Mouse (Mus musculus) activated CD4-positive, CD25-positive, alpha-beta regulatory T cell, adult 4 months (primary cell): ENCODE results near the gene Tes. TPM values are rescaled to one million over a fixed set of nuclear protein-coding genes. Genes with fewer than 3 reads are reported as not detected.

ENCODE experiments used
- polyA plus RNA-seq, 2 experiments: library from polyadenylated mRNA; unstranded; fragments of 100-300 nt; shearing (Covaris generic); gene quantifications; one replicate each; pipeline ENCODE4 v1.2.1; 2017

Tes gene
- polyA plus RNA-seq, 2 experiments from 2014 or later: 172 to 206 TPM

Other genes starting within 250 kb of the Tes start
- not detected for gene Tfec, start 166.7 kb upstream of the Tes start, polyA plus RNA-seq
- gene Cav2, start 216.0 kb downstream of the Tes start, polyA plus RNA-seq: 1 to 10 TPM in 1 of 2 experiments, under 1 TPM in 1; 0.94 to 1.9 TPM
- gene Cav1, start 241.2 kb downstream of the Tes start, polyA plus RNA-seq: not detected